Mouse (Mus musculus) 3T3-L1 (cell line): Measurements from ENCODE around the gene Cd300lf.

ENCODE experiments used
- DNase-seq: peaks from one replicate; pipeline ENCODE4 v3.0.0-alpha.2; 2015; ENCODE audit warnings: low read depth, low spot score

Cd300lf gene

DNA sequence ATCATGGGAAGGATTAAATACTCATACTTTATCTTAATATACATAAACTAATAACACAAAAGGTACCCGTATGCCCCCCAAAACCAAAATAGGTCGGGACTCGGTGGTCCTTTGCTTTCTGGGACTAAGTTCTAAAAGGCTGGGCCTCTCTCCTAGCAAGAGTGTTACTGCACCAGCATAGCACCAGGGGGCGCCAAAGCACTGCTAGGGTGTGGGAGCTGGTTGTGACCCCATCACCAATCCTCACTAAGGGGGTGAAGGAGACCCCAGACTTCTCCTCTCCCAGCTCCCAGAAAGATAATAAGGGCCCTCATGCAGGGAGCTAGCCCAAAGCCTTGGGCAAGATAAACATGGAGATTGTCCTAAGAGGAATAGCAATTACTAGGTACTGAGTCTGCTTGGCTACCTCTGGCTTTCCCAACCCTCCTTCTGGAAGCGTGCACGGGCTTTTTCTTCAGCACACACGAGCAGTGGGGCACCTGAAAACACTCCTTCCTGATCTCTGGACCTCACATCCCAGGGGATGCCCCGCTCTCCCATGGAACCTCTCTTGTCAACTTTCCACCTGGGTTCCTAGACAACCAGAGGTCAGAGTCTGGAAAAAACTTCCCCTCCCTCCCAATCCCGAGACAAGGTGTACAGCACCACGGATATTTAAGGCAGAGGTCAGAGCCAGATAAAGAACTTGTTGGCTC is 27.2 kb upstream of the Cd300lf start:
- peak; percentile 82 for DNase-seq

DNA sequence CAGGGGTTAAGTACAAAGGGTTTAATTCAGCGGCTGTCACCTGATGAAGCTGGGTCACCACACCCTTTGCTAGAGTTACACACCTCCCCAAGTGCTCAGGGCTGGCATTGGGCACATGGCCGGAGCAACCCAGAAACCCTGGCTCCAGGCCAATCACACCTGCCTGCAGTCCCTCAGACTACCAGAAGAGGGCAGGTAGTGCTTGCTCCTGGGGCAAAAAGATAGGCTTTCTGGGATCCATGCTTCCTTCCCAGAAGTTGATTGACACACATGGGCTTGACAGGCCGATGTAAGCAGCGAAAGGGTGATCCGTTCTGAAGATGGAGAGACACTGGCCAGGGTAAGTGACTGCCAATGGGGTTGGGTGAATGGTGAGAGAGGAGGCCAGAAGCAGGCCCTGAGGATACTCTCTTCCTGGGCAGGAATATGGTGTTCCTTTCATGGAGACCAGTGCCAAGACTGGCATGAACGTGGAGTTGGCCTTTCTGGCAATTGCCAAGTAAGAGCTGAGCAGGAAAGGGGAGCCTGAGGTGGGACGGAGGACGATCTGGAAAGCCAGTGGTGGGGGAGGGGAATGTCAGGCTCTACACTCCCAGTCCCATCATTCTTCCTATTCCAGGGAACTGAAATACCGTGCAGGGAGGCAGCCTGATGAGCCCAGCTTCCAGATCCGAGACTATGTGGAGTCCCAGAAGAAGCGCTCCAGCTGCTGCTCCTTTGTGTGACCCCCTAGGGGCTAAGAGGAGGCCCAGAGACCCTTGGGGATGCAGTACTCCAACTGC is 26.4 kb upstream of the Cd300lf start:
- peak; percentile 78 for DNase-seq

DNA sequence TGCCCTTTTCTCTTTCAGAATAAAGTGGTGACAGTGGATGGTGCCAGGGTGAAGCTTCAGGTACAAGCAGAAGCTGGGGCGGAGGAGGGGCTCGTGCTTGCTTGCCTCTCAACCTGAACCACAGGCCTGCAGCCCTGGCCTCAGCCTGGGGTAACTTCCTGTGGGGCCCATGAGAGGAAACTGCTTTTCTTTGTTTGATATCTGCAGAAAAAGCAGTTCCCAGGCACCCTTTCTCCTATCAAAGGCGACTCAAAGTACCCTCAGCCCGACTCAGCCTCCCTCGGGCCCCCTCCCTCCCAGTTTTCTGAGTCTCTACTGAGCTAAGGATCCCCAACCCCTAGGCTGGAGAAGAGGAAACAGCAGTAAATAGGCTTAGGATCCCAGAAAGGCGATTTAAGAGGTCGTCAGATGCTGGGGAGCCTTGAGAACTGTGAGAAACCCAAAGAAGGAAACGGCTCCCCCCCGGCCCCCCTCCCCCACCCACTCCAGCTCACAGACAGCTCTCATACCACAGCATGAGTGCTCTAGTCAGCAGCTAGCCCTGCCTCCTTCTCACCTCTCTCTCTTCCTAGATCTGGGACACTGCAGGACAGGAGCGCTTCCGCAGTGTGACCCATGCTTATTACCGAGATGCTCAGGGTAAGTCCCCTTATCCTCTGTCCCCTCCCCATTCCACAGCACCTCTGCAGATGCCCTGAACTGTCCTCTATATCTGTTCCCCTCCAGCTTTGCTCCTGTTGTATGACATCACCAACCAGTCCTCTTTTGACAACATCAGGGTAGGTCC is 24.3 kb upstream of the Cd300lf start:
- no peak for DNase-seq

DNA sequence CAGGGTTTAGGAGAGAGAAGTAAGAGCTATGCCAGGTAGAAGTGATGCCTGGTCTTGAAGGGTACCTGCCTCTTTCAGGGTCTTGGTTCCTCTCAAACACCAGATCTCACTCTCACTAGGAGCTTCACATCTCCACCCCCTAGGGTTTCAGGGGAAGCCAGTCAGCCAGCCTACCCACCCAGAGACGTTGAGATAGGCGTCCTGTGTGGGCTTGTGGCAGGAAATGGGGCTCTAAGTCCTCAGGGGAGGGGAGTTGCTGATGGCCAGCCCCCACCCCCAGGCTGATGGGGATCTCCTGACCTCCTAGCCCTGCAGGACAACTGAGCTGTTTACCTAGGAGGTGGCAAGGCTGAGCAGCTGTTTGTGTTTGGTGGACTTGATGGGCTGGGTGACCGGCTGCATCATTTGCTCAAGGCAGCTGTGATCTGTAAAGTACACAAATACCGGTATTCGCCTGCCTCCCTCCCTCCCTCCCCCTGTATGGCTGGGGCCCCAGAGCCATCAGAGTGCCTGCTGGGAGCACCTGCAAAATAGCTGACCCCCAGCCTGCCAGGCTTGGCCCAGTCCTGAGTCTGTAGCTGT is 21.4 kb upstream of the Cd300lf start:
- DNase-seq = no peak

DNA sequence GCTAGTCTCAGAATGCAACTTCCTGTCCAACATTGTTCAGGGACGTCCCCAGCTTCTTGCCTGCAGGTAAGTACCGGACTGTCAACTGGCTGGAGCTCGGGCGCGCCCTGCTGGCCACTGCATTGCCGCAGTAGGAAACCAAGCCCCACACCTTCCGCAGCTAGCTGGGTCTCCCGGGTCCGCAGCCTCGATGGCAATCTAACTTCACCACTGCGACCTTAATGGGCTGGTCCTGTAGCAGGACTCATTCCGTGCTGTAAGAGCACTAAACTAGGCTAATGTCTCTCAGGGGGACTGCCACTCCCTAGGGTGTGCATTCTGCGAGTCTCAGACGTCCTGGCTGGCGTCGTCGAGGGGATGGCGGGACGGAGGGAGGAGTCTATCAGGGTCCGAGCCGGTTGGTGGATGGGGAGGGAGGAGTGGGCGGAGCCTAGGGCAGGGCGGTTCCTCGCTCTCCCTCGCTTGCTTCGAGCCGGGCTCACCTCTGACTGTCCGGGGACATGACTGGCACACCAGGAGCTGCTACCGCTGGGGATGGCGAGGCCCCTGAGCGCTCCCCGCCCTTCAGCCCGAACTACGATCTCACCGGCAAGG is 20.0 kb upstream of the Cd300lf start:
- DNase-seq = peak; percentile 45

DNA sequence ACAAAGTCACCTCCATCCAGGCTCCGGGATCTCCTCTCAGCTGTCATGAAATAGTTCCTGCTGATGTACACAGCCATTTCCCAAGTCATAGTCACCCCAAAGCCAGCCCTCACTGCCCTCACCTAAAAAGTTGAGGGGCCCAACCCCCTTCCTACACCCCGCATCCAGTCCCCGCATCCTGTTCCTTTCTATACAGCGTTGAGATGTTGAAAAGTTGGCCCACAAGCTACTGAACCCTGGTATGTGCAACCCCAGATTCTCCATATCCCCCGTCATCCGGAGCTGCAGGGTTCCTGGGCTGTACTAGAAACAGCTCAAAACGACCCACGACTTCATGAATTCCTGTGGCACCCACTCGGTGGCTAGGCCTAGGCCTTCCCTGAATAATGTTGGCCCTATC is 19.3 kb upstream of the Cd300lf start:
- no peak for DNase-seq

DNA sequence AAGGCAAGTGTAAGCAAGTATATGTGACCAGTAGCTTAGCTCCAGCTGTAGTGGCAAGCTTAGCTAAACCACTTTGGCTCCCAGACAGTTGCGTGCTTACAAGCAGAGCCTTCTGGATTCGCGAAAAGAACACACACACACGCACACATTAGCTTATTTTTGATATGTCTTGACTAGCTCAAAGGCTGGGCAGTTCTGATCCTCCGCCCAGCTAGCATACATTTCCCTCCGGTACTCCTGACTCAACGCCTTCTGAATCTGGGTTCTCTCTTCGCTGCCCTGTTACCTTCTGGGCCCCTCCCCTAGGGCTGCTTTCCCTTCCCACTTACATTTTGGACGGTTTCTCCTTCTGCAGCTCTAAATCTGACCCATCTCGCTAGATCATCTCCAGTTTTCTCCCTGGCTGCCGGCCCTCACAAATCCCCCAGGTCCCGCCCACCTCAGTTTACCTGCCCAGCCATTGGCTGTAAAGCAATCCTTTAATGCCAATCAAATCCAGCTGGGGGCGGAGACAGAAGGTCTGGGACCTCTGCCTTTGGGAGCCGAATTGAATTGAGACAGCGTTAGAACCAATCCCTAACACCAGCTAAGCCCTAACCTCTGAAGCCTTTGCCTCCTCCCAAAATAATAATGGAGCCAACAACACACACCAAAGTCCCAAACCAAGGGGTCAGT is 18.1 kb upstream of the Cd300lf start:
- DNase-seq = no peak

DNA sequence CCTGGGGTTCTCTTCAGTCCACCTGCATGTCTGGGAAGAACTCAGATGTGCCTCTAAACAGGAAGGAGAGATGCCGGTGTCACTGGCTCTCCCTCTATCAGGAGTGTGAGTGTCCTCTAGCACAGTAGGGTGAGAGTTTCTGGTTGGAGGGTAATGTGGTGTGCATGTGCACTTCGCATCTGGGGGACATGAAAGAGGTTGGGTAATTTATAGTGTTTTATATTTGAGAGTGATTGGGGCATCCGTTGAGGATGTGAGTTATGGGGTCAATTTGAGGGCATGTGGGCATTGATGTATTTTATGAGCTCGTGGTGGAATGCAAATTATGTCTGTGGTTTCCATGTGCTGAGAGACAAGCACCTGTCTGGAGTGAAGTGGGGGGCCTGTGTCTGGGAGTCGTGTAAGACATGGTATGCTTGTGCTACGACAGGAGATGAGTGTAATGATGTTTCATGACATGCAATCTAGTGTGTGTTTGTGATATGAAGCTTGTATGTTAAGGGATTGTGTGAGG is 17.0 kb upstream of the Cd300lf start:
- DNase-seq = no peak

DNA sequence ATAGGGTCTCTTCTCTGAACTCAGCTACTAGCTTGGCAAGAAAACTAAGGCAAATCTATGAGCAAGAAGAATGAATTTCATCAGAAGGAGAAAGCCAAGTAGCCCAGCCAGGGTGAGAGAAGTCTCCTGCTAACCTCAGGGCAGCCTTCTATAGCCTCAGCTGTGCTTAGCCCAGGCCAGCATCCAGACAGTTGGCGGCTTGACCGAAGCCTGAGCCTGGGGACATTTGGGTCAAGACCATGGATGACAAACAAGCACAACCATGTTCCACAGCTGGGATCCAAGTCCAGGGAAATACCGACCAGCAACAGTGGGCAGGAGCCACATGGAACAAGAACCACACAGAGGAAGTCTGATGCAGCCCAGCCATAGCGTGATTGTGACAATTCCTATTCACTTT is 14.0 kb upstream of the Cd300lf start:
- no peak for DNase-seq

DNA sequence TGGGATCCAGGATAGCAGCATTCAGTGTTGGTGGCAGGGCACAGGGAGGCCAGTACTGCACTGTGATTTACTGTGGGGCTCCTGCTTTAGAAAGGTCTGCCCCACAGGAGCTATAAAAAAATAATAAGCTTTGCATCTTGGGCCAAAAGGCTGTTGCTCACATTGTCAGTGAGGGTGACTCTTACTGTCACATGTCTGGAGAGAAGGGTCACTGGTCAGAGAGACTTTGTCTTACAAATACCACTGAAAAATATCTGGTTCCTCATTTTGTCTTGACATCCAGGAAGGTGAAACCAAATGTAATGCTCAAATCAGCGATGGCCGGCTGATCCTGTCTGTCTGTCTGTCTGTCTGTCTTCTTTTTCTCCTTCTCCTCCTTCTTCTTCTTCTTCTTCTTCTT is 8.2 kb upstream of the Cd300lf start:
- DNase-seq = no peak

DNA sequence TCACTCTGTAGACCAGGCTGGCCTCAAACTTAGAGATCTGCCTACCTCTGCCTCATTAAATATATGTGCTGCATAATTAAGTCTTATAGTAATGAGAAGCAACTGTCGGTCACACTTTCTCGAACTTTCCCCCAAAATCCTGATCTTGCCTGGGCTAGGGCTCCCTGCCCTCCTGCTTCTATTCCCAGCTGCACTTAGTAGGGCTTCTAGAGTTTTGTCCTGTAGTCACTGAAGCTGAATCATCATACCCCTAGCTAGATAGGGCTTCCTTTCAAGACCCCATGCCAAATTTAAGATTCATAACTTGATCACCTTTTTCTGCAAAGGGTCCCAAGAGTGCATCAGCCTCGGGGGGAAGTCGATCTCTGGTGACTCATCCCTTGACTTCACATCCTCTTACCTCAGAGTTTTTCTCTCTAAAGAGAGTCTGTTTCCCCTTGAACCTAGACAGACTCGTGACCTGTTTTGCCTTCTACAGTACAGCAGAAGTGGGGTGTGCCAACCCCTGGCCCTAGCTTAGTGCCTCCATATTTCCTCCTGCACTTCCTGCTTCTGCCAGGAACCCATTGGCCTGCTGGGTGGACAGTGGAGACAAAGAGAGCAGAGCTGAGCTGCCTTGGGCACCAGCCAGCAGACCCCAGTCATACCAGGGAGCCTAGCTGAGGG is 4.9 kb upstream of the Cd300lf start:
- peak; percentile 6 for DNase-seq

DNA sequence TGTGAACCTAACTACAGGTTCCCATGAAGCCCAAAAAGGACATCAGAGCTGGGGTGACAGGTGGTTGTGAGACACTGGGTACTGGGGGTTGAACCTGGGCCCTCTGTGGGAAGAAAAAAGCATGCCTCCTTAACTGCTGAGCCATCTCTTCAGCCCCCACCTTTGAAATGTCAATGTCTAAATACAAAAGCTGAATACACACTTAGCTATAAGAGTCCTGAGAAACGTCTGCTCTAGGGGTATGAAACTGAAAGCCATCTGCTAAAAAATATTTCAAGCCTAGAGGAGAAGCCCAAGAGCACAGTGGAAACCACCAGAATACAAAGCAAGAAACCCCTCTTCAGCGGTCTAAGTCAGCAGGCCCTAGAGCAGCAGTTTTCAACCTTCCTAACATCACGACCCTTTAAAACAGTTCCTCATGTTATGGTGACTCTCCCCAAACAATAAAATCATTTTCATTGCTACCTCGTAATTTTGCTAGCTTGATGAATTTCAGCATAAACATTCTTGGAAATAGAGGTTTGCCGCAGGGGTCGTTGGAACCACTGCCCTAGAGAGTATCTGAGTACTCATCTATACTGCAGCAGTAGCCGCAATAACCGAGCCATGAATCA is 1.9 kb downstream of the Cd300lf start:
- no peak for DNase-seq

DNA sequence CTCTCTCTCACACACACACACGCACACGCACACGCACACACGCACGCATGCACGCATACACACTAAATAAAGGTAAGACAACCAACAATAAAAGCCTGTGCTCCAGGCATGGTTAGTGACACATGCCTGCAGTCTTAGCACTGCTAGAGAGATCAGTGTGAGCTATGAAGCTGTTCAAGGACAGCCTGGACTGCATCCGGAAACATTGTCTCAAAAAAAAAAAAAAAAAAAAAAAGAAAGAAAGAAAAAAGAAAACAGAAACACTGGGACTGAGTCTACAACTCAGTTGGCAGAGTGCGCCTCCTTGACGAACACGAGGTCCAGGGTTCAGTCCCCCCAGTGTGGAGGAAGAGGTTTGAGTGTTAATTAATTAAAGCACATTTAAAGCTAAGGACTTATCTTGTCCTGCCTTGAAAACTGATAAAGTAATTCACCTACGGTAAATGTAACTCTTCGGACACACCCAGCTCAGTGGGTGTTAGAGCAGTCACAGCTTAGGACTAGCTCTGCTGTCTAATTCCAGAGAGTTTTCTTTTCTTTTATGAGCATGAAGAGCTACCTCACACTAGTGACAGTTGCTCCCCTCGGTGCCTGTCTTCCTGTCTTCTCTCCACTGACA is 4.2 kb downstream of the Cd300lf start:
- no peak for DNase-seq

DNA sequence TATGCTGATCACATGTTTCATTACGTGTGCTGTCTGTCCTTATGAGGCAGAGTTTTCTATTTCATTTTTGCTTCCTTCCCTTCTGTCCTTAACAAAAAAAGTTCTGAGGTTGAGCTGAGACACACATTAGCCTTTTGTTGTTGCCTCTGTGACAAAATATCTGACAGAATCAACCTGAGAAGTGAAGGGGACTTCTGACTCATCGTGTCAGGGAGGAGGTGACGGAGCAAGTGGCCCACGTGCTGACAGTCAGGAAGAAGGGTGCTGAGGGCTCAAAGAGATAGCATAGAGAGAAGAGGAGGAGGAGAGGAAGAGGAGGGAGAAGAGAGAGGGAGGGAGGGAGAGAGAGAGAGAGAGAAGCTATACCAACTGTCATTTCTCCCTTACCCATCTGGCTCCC is 5.3 kb downstream of the Cd300lf start:
- DNase-seq = no peak

DNA sequence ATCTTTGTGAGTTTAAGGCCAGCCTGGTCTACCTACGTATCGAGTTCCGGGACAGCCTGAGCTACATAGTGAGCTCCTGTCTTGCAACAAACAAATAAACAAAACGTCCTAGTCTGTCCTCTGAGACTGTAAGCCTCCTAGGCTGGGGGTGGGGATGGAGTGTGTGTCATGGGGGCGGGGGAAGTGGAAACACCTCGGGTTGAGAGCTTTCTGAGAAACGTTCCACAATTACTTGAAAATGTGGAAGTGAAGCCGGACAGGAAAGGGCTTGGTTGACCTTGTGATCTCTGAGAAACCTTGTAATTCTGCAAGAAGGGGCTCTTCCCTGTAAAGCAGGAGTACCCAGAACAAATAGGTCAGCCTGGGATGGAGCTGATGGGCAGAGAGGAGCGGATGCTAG is 14.4 kb downstream of the Cd300lf start:
- no peak for DNase-seq

DNA sequence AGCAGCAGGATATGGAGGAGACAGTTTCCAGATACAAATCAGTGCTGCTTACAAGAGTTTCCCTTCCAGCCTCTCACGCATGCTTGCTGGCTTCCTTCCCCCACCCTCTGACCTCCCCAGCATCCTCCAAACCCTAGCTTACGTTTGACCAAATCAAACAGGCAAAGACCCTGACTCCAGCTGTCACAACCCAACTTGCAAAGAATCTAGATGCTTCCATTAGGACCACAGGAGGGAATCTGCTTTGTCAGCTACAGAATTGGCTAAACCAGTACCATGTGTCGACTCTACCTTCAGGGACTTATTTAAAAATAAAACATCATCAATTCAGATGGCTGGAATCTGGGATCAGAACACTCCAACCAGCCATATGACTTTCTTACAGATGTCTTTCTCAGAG is 21.6 kb downstream of the Cd300lf start:
- no peak for DNase-seq

DNA sequence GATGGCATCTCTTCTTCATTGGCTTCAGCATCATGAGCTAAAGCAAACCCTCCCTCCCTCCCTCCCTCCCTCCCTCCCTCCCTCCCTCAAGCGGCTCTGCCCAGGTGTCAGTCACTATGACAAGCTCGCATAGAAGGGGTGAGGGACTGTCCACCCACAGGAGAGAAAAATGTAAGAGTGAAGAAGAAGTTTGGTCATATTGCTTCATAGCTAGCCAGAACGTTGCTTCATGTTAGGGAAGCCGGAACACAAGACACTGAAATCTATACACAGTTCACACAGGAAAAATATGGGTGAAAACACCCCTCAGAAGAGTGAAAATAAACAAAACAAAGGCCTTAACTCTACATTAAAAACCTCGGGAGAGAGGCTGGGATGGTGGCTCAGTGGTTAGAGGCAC is 23.5 kb downstream of the Cd300lf start:
- no peak for DNase-seq

DNA sequence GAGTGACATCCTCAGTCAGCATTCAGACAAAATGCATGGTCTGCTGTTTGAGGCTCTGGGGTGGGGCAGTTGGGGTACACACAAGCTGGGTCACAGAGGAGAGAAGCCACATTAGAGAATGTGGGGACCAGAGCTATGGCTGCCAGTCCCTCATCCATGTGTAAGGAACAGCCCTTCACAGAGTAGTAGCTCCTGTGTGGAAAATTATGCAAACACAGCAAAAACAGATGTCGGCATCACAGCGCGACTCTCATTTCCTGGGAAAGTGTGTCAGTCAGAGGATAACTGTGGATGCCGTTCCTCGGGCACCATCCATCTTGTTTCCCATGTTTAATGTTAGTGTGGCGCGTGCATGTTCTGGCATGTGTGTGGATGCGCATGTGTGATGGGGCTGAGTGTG is 25.6 kb downstream of the Cd300lf start:
- no peak for DNase-seq

DNA sequence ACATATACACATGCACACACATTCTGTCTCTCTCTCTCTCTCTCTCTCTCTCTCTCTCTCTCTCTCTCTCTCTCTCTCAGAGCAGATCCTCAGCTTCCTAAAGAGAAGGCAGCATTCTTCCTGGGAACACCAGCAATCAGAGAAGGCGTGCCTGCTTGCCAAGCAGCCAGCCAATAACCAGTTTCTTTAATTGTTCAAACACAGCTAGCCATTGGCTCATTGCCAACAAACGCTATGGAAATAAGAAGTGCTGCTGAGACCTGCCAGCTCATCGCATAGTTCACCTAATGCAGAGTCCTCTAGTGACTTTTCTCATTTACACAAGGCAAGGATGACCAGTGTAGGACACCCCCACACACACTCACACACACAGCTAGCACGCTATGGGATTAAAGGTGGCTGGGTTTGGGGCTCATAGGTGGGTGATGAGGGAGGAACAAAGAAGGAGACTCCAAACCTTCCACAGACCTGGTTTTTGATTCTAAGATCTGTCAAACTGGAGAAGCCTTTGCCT is 26.3 kb downstream of the Cd300lf start:
- no peak for DNase-seq
